Mouse (Mus musculus): ENCODE data around the gene Myo1b. TPM values are rescaled to one million over a fixed set of nuclear protein-coding genes. Genes with fewer than 3 reads are reported as not detected.

Gene Myo1b
- polyA plus RNA-seq, 1 experiment = 7.1 TPM

DNA sequence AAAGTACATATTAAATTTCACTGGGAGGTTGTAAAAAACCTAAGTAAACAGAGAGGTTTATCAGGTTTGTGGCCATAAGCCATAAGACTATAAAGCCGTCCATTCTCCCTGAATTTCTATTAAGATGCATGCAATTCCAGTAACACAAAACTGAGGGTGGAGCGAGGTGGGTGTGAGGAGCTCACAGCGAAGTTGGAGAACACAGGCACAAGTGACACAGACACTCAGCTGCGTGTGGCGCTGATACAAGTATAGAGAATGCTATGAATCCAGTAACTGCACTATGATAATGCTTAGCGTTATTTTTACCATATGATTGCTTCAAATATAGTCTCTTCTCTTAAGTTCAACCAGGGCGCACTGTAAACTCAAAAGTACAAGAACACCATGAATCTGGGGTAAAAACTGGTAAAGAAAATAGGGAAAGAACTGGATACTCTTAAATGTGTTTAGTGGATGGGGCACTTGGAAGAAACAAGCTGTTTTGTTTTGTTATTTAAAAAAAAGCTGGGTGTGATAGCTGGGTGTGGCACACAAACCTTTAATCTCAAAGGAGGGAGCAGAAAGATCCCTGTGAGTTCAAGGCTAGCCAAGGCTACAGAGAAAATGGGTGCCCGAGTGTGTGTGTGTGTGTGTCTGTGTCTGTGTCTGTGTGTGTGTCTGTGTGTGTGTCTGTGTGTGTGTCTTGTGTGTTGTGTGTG is 9.5 kb downstream of the Myo1b start:
- TF ChIP-seq USF1 (IDR thresholded peaks at IDR 0.05; ENCODE audit: low read depth) (no peak), SRF (IDR thresholded peaks at IDR 0.05; ENCODE audit: control insufficient read depth, insufficient read length, low read depth) (no peak), REST (IDR thresholded peaks at IDR 0.05; ENCODE audit: insufficient read depth, insufficient read length) (no peak), MAX (IDR thresholded peaks at IDR 0.05; ENCODE audit: low read depth) (no peak), TCF3 (IDR thresholded peaks at IDR 0.05; ENCODE audit: insufficient read length, low read depth) (no peak), MYOG (IDR thresholded peaks at IDR 0.05; ENCODE audit: control insufficient read depth in 1 of 3, insufficient read depth in 1 of 3, insufficient read length in 2 of 3, low read depth in 2 of 3) (no peak), CEBPB (IDR thresholded peaks at IDR 0.05; ENCODE audit: insufficient read depth, poor library complexity, severe bottlenecking) (no peak), E2F4 (IDR thresholded peaks at IDR 0.05; ENCODE audit: insufficient read depth) (no peak), MYOD1 (IDR thresholded peaks at IDR 0.05; ENCODE audit: control insufficient read depth in 1 of 3, insufficient read length in 2 of 3, low read depth in 2 of 3) (no peak), POLR2AphosphoS2 (IDR thresholded peaks at IDR 0.05; ENCODE audit: insufficient read length, low read depth) (no peak), POLR2A (IDR thresholded peaks at IDR 0.05; ENCODE audit: insufficient read length, low read depth) (no peak), TCF12 (IDR thresholded peaks at IDR 0.05; ENCODE audit: insufficient read depth, poor library complexity, severe bottlenecking) (no peak)
- Histone ChIP-seq H3K36me3 (ENCODE audit: control insufficient read depth, insufficient read depth) (peaks cover 3% of the 10 kb centered on the region), H3K79me2 (ENCODE audit: control insufficient read depth, insufficient read depth) (peaks cover 12% of the 10 kb centered on the region), H3K4me2 (ENCODE audit: low read depth) (no peak overlapping the region), H3K27me3 (ENCODE audit: control insufficient read depth, insufficient read depth, insufficient read length) (no peaks in the 10 kb centered on the region), H3ac (ENCODE audit: control insufficient read depth, insufficient read length) (no peak overlapping the region), H3K4me3 (no peak overlapping the region)

DNA sequence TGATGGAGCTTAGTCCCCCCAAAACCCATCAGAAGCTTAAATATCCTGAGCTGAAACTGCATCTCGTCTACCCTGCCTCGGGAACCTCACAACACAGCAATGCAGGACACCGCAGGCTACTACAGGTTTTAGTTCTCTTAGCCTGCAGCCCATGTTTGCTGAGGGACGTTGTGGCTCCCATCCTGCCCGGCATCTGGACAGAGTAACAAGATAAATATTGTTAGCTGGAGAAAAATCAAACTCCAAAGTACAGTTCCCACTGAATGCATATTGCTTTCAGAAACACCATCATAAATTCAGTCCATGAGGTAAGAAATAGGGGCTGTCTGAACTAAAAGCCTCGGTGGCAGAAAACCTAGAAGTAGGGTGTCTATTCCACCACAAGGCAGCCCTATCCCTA is 10.8 kb downstream of the Myo1b start:
- Histone ChIP-seq H3K4me3 (no peak overlapping the region), H3K36me3 (ENCODE audit: control insufficient read depth, insufficient read depth) (no peaks in the 10 kb centered on the region), H3K27me3 (ENCODE audit: control insufficient read depth, insufficient read depth, insufficient read length) (no peaks in the 10 kb centered on the region), H3K4me2 (ENCODE audit: low read depth) (no peak overlapping the region), H3ac (ENCODE audit: control insufficient read depth, insufficient read length) (no peak overlapping the region), H3K79me2 (ENCODE audit: control insufficient read depth, insufficient read depth) (peaks cover 6% of the 10 kb centered on the region)
- TF ChIP-seq POLR2AphosphoS2 (IDR thresholded peaks at IDR 0.05; ENCODE audit: insufficient read length, low read depth) = no peak
- no peak for TF ChIP-seq USF1 (IDR thresholded peaks at IDR 0.05; ENCODE audit: low read depth)

DNA sequence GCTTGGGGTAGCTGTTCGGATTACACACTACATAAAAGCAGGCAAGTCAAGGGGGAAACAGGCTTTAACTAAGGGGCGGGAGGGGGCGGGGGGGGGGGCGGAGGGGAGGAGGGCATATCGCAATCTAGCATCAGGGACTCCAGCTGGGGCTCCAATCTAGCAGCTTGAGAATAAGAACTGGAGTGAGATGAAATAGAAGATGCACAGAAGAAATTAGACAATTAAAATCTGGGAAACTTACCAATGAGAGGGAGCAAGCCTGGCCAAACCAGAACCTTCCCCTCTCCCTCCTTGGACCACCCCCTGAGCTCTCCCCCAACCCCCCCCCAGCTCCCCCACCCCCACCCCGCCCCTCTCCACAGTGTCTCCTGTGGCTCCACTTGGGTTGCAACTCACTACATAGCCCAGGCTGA is 18.7 kb downstream of the Myo1b start:
- H3K4me3 ChIP-seq = no peak overlapping the region
- no peaks in the 10 kb centered on the region for H3K27me3 ChIP-seq (ENCODE audit: control insufficient read depth, insufficient read depth, insufficient read length)
- TF ChIP-seq USF1 (IDR thresholded peaks at IDR 0.05; ENCODE audit: low read depth) = no peak
- TF ChIP-seq REST (IDR thresholded peaks at IDR 0.05; ENCODE audit: insufficient read depth, insufficient read length) = no peak
- no peak for TF ChIP-seq TCF12 (IDR thresholded peaks at IDR 0.05; ENCODE audit: insufficient read depth, poor library complexity, severe bottlenecking)
- TF ChIP-seq MYOG (IDR thresholded peaks at IDR 0.05; ENCODE audit: control insufficient read depth in 1 of 3, insufficient read depth in 1 of 3, insufficient read length in 2 of 3, low read depth in 2 of 3) = no peak
- no peak for TF ChIP-seq E2F4 (IDR thresholded peaks at IDR 0.05; ENCODE audit: insufficient read depth)
- no peak for TF ChIP-seq POLR2A (IDR thresholded peaks at IDR 0.05; ENCODE audit: insufficient read length, low read depth)
- TF ChIP-seq MAX (IDR thresholded peaks at IDR 0.05; ENCODE audit: low read depth) = no peak
- no peak for TF ChIP-seq CEBPB (IDR thresholded peaks at IDR 0.05; ENCODE audit: insufficient read depth, poor library complexity, severe bottlenecking)
- TF ChIP-seq POLR2AphosphoS2 (IDR thresholded peaks at IDR 0.05; ENCODE audit: insufficient read length, low read depth) = no peak
- no peak for TF ChIP-seq TCF3 (IDR thresholded peaks at IDR 0.05; ENCODE audit: insufficient read length, low read depth)
- no peak for TF ChIP-seq SRF (IDR thresholded peaks at IDR 0.05; ENCODE audit: control insufficient read depth, insufficient read length, low read depth)
- no peak for TF ChIP-seq MYOD1 (IDR thresholded peaks at IDR 0.05; ENCODE audit: control insufficient read depth in 1 of 3, insufficient read length in 2 of 3, low read depth in 2 of 3)
- peaks cover 5% of the 10 kb centered on the region for H3K36me3 ChIP-seq (ENCODE audit: control insufficient read depth, insufficient read depth)
- H3K79me2 ChIP-seq (ENCODE audit: control insufficient read depth, insufficient read depth) = no peaks in the 10 kb centered on the region
- H3K4me2 ChIP-seq (ENCODE audit: low read depth) = no peak overlapping the region
- H3ac ChIP-seq (ENCODE audit: control insufficient read depth, insufficient read length) = no peak overlapping the region

DNA sequence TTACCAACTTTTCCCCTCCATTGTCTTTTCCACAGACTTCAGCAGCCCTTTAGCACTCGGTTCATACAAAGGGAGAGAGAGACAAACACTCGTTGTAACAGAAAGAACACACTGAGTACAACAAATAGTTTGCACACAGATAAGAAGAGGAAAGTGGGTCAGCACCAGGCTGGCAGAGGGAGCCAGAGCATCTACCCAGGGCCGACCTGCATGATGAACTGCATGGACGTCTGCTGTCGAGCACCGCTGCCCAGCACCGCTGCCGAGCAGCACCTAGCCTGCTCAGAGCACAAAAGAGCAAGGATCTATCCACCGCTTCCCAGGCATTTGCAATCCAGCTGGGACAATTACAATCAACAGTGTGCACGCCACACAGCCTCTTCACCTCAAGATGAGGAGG is 19.9 kb downstream of the Myo1b start:
- TF ChIP-seq REST (IDR thresholded peaks at IDR 0.05; ENCODE audit: insufficient read depth, insufficient read length) (no peak), POLR2A (IDR thresholded peaks at IDR 0.05; ENCODE audit: insufficient read length, low read depth) (no peak), MYOG (IDR thresholded peaks at IDR 0.05; ENCODE audit: control insufficient read depth in 1 of 3, insufficient read depth in 1 of 3, insufficient read length in 2 of 3, low read depth in 2 of 3) (no peak), CEBPB (IDR thresholded peaks at IDR 0.05; ENCODE audit: insufficient read depth, poor library complexity, severe bottlenecking) (no peak), E2F4 (IDR thresholded peaks at IDR 0.05; ENCODE audit: insufficient read depth) (no peak), MAX (IDR thresholded peaks at IDR 0.05; ENCODE audit: low read depth) (no peak), USF1 (IDR thresholded peaks at IDR 0.05; ENCODE audit: low read depth) (no peak), TCF3 (IDR thresholded peaks at IDR 0.05; ENCODE audit: insufficient read length, low read depth) (no peak), SRF (IDR thresholded peaks at IDR 0.05; ENCODE audit: control insufficient read depth, insufficient read length, low read depth) (no peak), POLR2AphosphoS2 (IDR thresholded peaks at IDR 0.05; ENCODE audit: insufficient read length, low read depth) (no peak), MYOD1 (IDR thresholded peaks at IDR 0.05; ENCODE audit: control insufficient read depth in 1 of 3, insufficient read length in 2 of 3, low read depth in 2 of 3) (no peak), TCF12 (IDR thresholded peaks at IDR 0.05; ENCODE audit: insufficient read depth, poor library complexity, severe bottlenecking) (no peak)
- H3K4me2 ChIP-seq (ENCODE audit: low read depth) = no peak overlapping the region
- H3K36me3 ChIP-seq (ENCODE audit: control insufficient read depth, insufficient read depth) = peaks cover 5% of the 10 kb centered on the region
- no peaks in the 10 kb centered on the region for H3K27me3 ChIP-seq (ENCODE audit: control insufficient read depth, insufficient read depth, insufficient read length)
- H3K79me2 ChIP-seq (ENCODE audit: control insufficient read depth, insufficient read depth) = no peaks in the 10 kb centered on the region
- H3ac ChIP-seq (ENCODE audit: control insufficient read depth, insufficient read length) = no peak overlapping the region
- no peak overlapping the region for H3K4me3 ChIP-seq

DNA sequence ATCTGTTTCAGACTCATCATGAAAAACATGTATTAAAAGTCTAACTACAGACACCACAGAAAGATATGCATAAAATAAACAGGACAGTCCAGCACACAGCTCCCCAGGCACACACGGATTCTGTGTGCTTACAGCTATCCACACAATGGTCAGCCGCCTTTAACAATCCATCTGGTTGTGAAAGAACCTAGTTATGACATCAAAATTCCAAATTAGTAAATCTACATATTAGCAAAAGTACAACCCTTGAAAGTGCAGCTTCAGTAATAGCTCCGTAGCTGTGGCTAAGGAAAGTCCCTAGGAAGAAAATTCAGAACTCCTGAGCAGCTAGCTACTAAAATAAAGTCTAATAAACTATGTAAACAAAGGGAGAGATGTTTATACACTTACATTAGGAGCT is 21.1 kb downstream of the Myo1b start:
- Histone ChIP-seq H3K79me2 (ENCODE audit: control insufficient read depth, insufficient read depth) (no peaks in the 10 kb centered on the region), H3K36me3 (ENCODE audit: control insufficient read depth, insufficient read depth) (peaks cover 5% of the 10 kb centered on the region), H3K27me3 (ENCODE audit: control insufficient read depth, insufficient read depth, insufficient read length) (no peaks in the 10 kb centered on the region), H3ac (ENCODE audit: control insufficient read depth, insufficient read length) (no peak overlapping the region), H3K4me2 (ENCODE audit: low read depth) (no peak overlapping the region), H3K4me3 (no peak overlapping the region)
- TF ChIP-seq E2F4 (IDR thresholded peaks at IDR 0.05; ENCODE audit: insufficient read depth) = no peak
- TF ChIP-seq MAX (IDR thresholded peaks at IDR 0.05; ENCODE audit: low read depth) = no peak
- no peak for TF ChIP-seq POLR2A (IDR thresholded peaks at IDR 0.05; ENCODE audit: insufficient read length, low read depth)
- TF ChIP-seq SRF (IDR thresholded peaks at IDR 0.05; ENCODE audit: control insufficient read depth, insufficient read length, low read depth) = no peak
- no peak for TF ChIP-seq POLR2AphosphoS2 (IDR thresholded peaks at IDR 0.05; ENCODE audit: insufficient read length, low read depth)
- TF ChIP-seq CEBPB (IDR thresholded peaks at IDR 0.05; ENCODE audit: insufficient read depth, poor library complexity, severe bottlenecking) = no peak
- no peak for TF ChIP-seq USF1 (IDR thresholded peaks at IDR 0.05; ENCODE audit: low read depth)
- no peak for TF ChIP-seq MYOD1 (IDR thresholded peaks at IDR 0.05; ENCODE audit: control insufficient read depth in 1 of 3, insufficient read length in 2 of 3, low read depth in 2 of 3)
- TF ChIP-seq REST (IDR thresholded peaks at IDR 0.05; ENCODE audit: insufficient read depth, insufficient read length) = no peak
- TF ChIP-seq TCF3 (IDR thresholded peaks at IDR 0.05; ENCODE audit: insufficient read length, low read depth) = no peak
- TF ChIP-seq TCF12 (IDR thresholded peaks at IDR 0.05; ENCODE audit: insufficient read depth, poor library complexity, severe bottlenecking) = no peak

Measured in myocyte (in vitro differentiated cells).